Comparison of ENCODE assay signal across 19 mouse cellular contexts in the genomic region with DNA sequence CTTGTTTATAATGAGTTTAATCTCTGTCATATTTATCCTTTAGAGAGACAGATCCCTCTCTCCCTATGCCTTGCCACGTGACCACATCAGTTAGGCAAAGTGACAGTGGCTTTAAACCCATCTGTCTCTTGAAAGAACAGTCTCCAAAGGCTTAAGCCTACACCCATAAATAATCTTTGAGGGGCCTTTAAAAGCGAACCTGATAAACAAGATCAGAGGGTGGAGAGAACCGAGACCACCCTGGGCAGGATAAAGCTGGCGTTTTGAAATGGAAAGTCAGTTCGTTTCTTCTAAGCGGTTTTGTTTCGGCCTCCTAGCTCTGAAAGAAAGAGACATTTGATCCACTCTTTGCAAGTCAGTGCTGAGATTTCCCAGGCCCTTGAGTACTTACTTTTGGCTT.
DNase-seq lines count a peak whose midpoint lies in the region; ATAC-seq and TF ChIP-seq lines count a peak whose summit lies in the region.
"Had no signal": no experiment of that assay in that cellular context is flagged by ENCODE, and none has a peak within 500 bp of the region (broad histone marks: within the 10 kb centered on the region; RNA-seq: fewer than 3 reads in every experiment).

No protein-coding gene starts in this region.

- no peak overlapping the region for H3K9ac ChIP-seq in kidney, postnatal 0 days (ENCODE audit: low read depth, low read length)
- no peak overlapping the region for H3K9ac ChIP-seq in embryonic facial prominence, embryonic 13.5 days
- no peak overlapping the region for H3K9ac ChIP-seq in midbrain, embryonic 13.5 days (replicated peaks)
- no peak overlapping the region for H3K9ac ChIP-seq in stomach, embryonic 16.5 days (ENCODE audit: low read length)
- H3K9ac ChIP-seq: heart, embryonic 12.5 days had no signal

- H3K4me2 ChIP-seq in kidney, postnatal 0 days (ENCODE audit: low read length): no peak overlapping the region
- H3K4me2 ChIP-seq in embryonic facial prominence, embryonic 13.5 days: no peak overlapping the region
- no peak overlapping the region for H3K4me2 ChIP-seq in midbrain, embryonic 13.5 days (replicated peaks)
- H3K4me2 ChIP-seq in stomach, embryonic 16.5 days (ENCODE audit: low read depth, low read length): 0 out of 2 replicates have a peak overlapping the region, but pooled peaks have one; percentile 26
- H3K4me2 ChIP-seq: heart, embryonic 12.5 days had no signal

- H3K27ac ChIP-seq in kidney, postnatal 0 days: no peak overlapping the region
- H3K27ac ChIP-seq in embryonic facial prominence, embryonic 13.5 days: peak overlapping the region; percentile 73
- H3K27ac ChIP-seq in midbrain, embryonic 13.5 days: no peak overlapping the region
- H3K27ac ChIP-seq in stomach, embryonic 16.5 days (ENCODE audit: low read length): peak overlapping the region; percentile 70; the same call in 1 of the 2 replicates

- DNase-seq in kidney, postnatal 0 days (ENCODE audit: low spot score): peak; percentile 37
- no peak for DNase-seq in kidney, postnatal 10 days
- DNase-seq in testis, postnatal 10 days (ENCODE audit: low spot score): no peak
- no peak for DNase-seq in kidney, postnatal 25 days
- DNase-seq in thymus, postnatal 14 days: no peak
- DNase-seq: adrenal gland, adult 2 months; B cell, adult 2 months; cerebellum, adult 9-10 months; gastrocnemius, postnatal 36 days; kidney, adult 18-20 months; lung, adult 18-20 months; lung, postnatal 4 days; spleen, adult 18-20 months; thymus, adult 18-20 months had no signal

- H3K36me3 ChIP-seq in kidney, postnatal 0 days (ENCODE audit: insufficient read depth, low read length): no peaks in the 10 kb centered on the region
- no peaks in the 10 kb centered on the region for H3K36me3 ChIP-seq in embryonic facial prominence, embryonic 13.5 days
- H3K36me3 ChIP-seq in midbrain, embryonic 13.5 days: no peaks in the 10 kb centered on the region
- H3K36me3 ChIP-seq in stomach, embryonic 16.5 days (ENCODE audit: control insufficient read depth, insufficient read depth, low read length): no peaks in the 10 kb centered on the region
- H3K36me3 ChIP-seq: heart, embryonic 12.5 days had no signal

- no peak for TF ChIP-seq CTCF in kidney, postnatal 0 days (IDR thresholded peaks at IDR 0.05; ENCODE audit: low read depth)

- no peak overlapping the region for H3K4me3 ChIP-seq in kidney, postnatal 0 days (replicated peaks; ENCODE audit: low read depth, low read length)
- H3K4me3 ChIP-seq in embryonic facial prominence, embryonic 13.5 days: no peak overlapping the region
- H3K4me3 ChIP-seq in midbrain, embryonic 13.5 days (replicated peaks): no peak overlapping the region
- no peak overlapping the region for H3K4me3 ChIP-seq in stomach, embryonic 16.5 days (replicated peaks; ENCODE audit: low read length)
- H3K4me3 ChIP-seq: heart, embryonic 12.5 days had no signal

- no peak for ATAC-seq in kidney, postnatal 0 days (replicated peaks; ENCODE audit: low FRiP score, low read depth)
- no peak for ATAC-seq in embryonic facial prominence, embryonic 13.5 days (ENCODE audit: insufficient number of reproducible peaks, insufficient read depth, low FRiP score, low TSS enrichment, low read depth)
- peak; percentile 53; the same call in 1 of the 2 replicates for ATAC-seq in midbrain, embryonic 13.5 days
- ATAC-seq in stomach, embryonic 16.5 days (ENCODE audit: insufficient read depth, low FRiP score): peak; percentile 84; the same call in 1 of the 2 replicates
- ATAC-seq: forebrain, embryonic 16.5 days had no signal

- no peaks in the 10 kb centered on the region for H3K9me3 ChIP-seq in kidney, postnatal 0 days (replicated peaks; ENCODE audit: low read length)
- H3K9me3 ChIP-seq in embryonic facial prominence, embryonic 13.5 days: no peaks in the 10 kb centered on the region
- H3K9me3 ChIP-seq in midbrain, embryonic 13.5 days: no peaks in the 10 kb centered on the region; the same call in 1 of the 2 replicates
- no peaks in the 10 kb centered on the region for H3K9me3 ChIP-seq in stomach, embryonic 16.5 days (replicated peaks; ENCODE audit: control insufficient read depth, low read length)
- H3K9me3 ChIP-seq: heart, embryonic 12.5 days had no signal

- 14% methylated on average over 7 of the region's 7 CpGs for WGBS in kidney, postnatal 0 days
- WGBS in embryonic facial prominence, embryonic 13.5 days: 14% methylated on average over 7 of the region's 7 CpGs
- 7% methylated on average over 7 of the region's 7 CpGs for WGBS in midbrain, embryonic 13.5 days
- WGBS in stomach, embryonic 16.5 days: 20% methylated on average over 7 of the region's 7 CpGs

- no peaks in the 10 kb centered on the region for H3K4me1 ChIP-seq in kidney, postnatal 0 days (replicated peaks; ENCODE audit: insufficient read depth, low read length)
- H3K4me1 ChIP-seq in embryonic facial prominence, embryonic 13.5 days: peaks cover 47% of the 10 kb centered on the region
- H3K4me1 ChIP-seq in midbrain, embryonic 13.5 days (replicated peaks): peaks cover 21% of the 10 kb centered on the region
- H3K4me1 ChIP-seq in stomach, embryonic 16.5 days (ENCODE audit: control insufficient read depth, insufficient read depth, low read length): peaks cover 20% of the 10 kb centered on the region

- H3K27me3 ChIP-seq in kidney, postnatal 0 days (ENCODE audit: insufficient read depth, low read length): no peaks in the 10 kb centered on the region
- H3K27me3 ChIP-seq in embryonic facial prominence, embryonic 13.5 days: no peaks in the 10 kb centered on the region
- 0 out of 2 replicates have a peak, but pooled peaks cover 3% of the 10 kb centered on the region for H3K27me3 ChIP-seq in midbrain, embryonic 13.5 days
- H3K27me3 ChIP-seq in stomach, embryonic 16.5 days (ENCODE audit: control insufficient read depth, insufficient read depth, low read length): no peaks in the 10 kb centered on the region

Comparison
In these comparisons a context has a peak if more than half of its experiments do, and no peak if none do; other contexts are left out.
1. ATAC-seq: peak in midbrain, embryonic 13.5 days (single experiment) and stomach, embryonic 16.5 days (single experiment); none in kidney, postnatal 0 days (single experiment) and embryonic facial prominence, embryonic 13.5 days (single experiment).
2. H3K27ac ChIP-seq: peak in embryonic facial prominence, embryonic 13.5 days (single experiment) and stomach, embryonic 16.5 days (single experiment); none in kidney, postnatal 0 days (single experiment) and midbrain, embryonic 13.5 days (single experiment).